Mouse (Mus musculus): ENCODE results near the gene Clip4. TPM values are rescaled to one million over a fixed set of nuclear protein-coding genes. Genes with fewer than 3 reads are reported as not detected.
"Not testable (repeated sequence)": the region's sequence is repeated elsewhere in the genome, so short reads cannot be mapped to it uniquely, and the experiment has no call there.

Clip4 gene
- 4.1 and 4.9 TPM in 2 replicates for polyA plus RNA-seq (2016; fragmentation: Nextera tagmentation; extraction: Ambion mirVana)

DNA sequence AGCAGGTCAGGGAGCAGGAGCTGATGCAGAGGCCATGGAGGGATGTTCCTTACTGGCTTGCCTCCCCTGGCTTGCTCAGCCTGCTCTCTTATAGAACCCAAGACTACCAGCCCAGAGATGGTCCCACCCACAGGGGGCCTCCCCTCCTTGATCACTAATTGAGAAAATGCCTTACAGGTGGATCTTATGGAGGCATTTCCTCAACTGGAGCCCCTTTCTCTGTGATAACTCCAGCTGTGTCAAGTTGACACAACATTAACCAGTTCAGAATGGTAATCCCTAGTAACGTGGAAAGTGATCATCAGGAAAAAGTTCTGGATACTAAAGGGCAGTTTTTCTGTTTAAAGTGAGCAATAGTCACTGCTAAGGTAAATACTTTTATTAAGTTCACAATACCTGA, at the start of gene Clip4:
Gene Clip4 (plus strand): TSS at position 301 of the 400 bp plus-strand sequence.
- WGBS = 82% methylated on average over 1 of the region's 1 CpGs
- not testable (repeated sequence) for H3K4me3 ChIP-seq; H3K27me3 ChIP-seq (ENCODE audit: insufficient read depth, poor library complexity, severe bottlenecking); H3K36me3 ChIP-seq; H3K9me3 ChIP-seq; DNase-seq (ENCODE audit: low spot score)
- Histone ChIP-seq H3K4me1 (replicated peaks) (peaks cover 19% of the 10 kb centered on the region), H3K27ac (peak within 1 kb of the TSS; percentile 79)

DNA sequence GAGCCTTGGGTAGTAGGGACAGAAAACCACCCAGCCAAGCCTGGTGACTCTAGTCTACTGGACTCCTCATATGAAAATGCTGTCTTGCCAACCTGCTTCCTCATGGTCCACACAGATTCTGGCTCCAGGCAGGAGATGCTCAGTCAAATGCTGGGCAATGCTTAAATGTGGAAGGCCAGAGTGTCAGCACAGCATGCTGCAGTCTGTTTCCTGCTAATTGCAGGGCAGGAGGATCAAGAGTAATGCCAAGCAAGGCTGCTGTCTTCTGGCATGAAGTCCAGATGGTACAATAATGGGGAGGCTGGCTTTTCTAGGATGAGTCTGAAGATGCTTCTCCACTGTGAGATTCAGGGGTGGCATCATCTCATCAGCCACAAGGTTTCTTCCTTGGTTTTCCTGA, 47.8 kb upstream of the Clip4 start:
- Histone ChIP-seq H3K9me3 (no peaks in the 10 kb centered on the region), H3K4me3 (no peak overlapping the region), H3K4me1 (replicated peaks) (no peaks in the 10 kb centered on the region; the same call in 1 of the 2 replicates), H3K27ac (no peak overlapping the region), H3K27me3 (ENCODE audit: insufficient read depth, poor library complexity, severe bottlenecking) (no peaks in the 10 kb centered on the region), H3K36me3 (no peaks in the 10 kb centered on the region)
- no peak for DNase-seq (ENCODE audit: low spot score)

DNA sequence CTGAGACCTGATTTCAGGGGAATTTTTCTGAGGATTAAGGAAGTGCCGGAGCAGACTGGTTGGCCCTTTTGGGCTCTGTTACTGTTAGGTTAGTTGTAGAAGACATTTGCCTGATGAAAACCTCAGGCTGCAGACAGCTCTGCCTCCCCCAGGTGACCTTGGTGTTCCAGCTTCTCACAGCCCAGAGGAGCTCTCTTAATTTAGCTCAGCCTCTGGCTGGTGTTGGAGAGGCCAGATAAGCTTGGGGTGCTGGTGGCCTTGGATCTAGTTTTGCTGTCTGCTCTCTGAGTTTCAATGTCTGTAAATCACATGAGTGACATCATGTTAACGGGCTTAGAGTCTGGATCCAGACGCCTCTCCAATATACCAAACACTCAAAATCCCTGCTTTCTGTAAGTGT, 47.3 kb upstream of the Clip4 start:
- no peaks in the 10 kb centered on the region; the same call in 1 of the 2 replicates for H3K4me1 ChIP-seq (replicated peaks)
- H3K4me3 ChIP-seq = no peak overlapping the region
- H3K27me3 ChIP-seq (ENCODE audit: insufficient read depth, poor library complexity, severe bottlenecking) = no peaks in the 10 kb centered on the region
- DNase-seq (ENCODE audit: low spot score) = no peak
- no peaks in the 10 kb centered on the region for H3K9me3 ChIP-seq
- no peaks in the 10 kb centered on the region for H3K36me3 ChIP-seq
- WGBS = 88% methylated on average over 3 of the region's 3 CpGs
- no peak overlapping the region for H3K27ac ChIP-seq

DNA sequence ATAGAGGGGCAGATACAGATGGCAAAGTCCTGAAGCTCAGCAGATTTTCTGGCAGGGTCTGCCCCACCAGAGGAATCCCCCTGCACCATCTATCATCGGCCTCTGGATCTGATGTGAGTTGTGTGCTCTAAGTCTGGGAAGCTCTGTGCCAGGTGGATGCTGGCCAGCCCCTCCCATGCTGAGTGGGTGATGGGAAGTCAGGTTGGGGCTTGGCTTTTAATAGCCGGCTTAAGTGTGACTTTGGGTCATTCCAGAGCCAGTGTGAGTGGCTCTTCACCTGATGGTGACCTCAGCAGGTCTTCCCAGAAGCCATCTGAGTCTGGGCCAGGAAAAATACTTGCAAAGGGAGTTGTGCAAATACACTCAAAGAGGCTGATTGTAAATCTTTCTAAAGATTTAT, 37.6 kb upstream of the Clip4 start:
- 85% methylated on average over 2 of the region's 2 CpGs for WGBS
- Histone ChIP-seq H3K27ac (no peak overlapping the region), H3K36me3 (no peaks in the 10 kb centered on the region)

DNA sequence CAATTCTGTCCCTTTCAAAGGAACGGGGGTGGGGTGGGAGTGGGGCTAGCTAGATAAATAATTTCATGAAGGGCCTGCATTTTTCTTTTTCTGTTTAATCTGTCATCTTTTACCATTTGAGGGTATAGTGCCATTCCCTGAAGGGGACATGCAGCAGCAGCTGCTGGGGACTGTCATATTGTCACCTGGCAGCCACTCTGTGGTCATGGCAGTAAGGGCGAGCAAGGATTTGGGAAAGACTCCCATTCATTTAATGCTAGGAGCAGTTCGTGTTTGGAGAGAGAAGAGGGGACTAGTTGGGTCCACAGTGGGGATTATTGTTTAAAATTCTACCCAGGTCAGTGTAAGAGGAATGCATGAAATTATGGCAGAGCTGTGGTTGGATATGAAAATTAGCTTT, 31.8 kb upstream of the Clip4 start:
- DNase-seq (ENCODE audit: low spot score) = no peak
- 0 out of 2 replicates have a peak, but pooled peaks cover 8% of the 10 kb centered on the region for H3K4me1 ChIP-seq (replicated peaks)
- no peaks in the 10 kb centered on the region for H3K27me3 ChIP-seq (ENCODE audit: insufficient read depth, poor library complexity, severe bottlenecking)
- H3K4me3 ChIP-seq = no peak overlapping the region
- H3K36me3 ChIP-seq = no peaks in the 10 kb centered on the region
- 0 out of 2 replicates have a peak, but pooled peaks cover 6% of the 10 kb centered on the region for H3K9me3 ChIP-seq
- no peak overlapping the region for H3K27ac ChIP-seq
- 77% methylated on average over 3 of the region's 3 CpGs for WGBS

More for the DNA sequence above, 37.6 kb upstream of the Clip4 start:
- no peaks in the 10 kb centered on the region for H3K4me1 ChIP-seq (replicated peaks)
- H3K9me3 ChIP-seq = 0 out of 2 replicates have a peak, but pooled peaks cover 6% of the 10 kb centered on the region
- DNase-seq (ENCODE audit: low spot score) = no peak
- no peak overlapping the region for H3K4me3 ChIP-seq
- H3K27me3 ChIP-seq (ENCODE audit: insufficient read depth, poor library complexity, severe bottlenecking) = no peaks in the 10 kb centered on the region

DNA sequence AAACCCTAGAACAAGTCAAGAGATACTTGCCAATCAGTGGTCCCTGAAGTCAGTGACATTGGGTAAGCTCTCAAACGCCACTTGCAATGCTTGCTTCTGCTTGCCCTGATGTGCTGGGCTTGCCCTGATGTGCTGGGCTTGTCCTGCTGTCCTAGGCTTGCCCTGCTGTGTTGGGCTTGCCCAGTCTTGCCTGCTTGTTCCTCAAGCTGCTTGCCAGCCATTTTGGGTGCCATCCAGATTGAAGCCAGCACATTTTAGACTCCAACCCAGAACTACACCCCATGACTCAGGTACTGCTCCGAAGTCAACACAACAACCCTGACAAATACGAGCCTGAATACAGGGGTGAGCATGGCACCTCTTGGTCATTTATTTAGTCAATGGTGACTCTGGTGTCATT, 26.1 kb upstream of the Clip4 start:
- H3K36me3 ChIP-seq = no peaks in the 10 kb centered on the region
- no peak for DNase-seq (ENCODE audit: low spot score)
- 88% methylated on average over 3 of the region's 3 CpGs for WGBS

DNA sequence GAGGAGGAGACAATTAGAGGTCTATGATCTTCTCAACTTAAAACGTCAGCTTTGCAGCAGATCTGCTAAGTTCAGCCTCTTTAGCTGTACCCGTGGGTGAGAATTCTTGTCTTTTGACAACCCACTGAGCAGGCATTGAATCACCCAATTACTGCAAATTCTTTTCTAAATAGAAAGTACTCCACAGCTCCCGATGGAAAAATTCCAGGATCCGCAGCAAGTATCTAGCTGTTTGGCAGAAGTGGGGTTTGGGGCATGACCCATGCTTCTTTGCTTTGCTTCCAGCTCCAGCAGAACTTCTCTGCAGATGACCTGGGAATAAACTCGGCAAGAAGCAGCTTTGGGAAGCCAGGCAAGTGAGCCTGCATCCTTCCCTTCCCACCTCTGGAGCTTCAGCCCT, 25.3 kb upstream of the Clip4 start:
- no peak overlapping the region for H3K4me3 ChIP-seq
- H3K27me3 ChIP-seq (ENCODE audit: insufficient read depth, poor library complexity, severe bottlenecking) = no peaks in the 10 kb centered on the region
- no peak overlapping the region for H3K27ac ChIP-seq
- 30% methylated on average over 5 of the region's 5 CpGs for WGBS
- no peaks in the 10 kb centered on the region for H3K36me3 ChIP-seq
- peaks cover 22% of the 10 kb centered on the region for H3K4me1 ChIP-seq (replicated peaks)
- H3K9me3 ChIP-seq = no peaks in the 10 kb centered on the region
- DNase-seq (ENCODE audit: low spot score) = no peak

More for the DNA sequence above, 26.1 kb upstream of the Clip4 start:
- H3K27ac ChIP-seq = no peak overlapping the region
- H3K9me3 ChIP-seq = no peaks in the 10 kb centered on the region
- peaks cover 22% of the 10 kb centered on the region for H3K4me1 ChIP-seq (replicated peaks)
- no peaks in the 10 kb centered on the region for H3K27me3 ChIP-seq (ENCODE audit: insufficient read depth, poor library complexity, severe bottlenecking)
- H3K4me3 ChIP-seq = no peak overlapping the region

DNA sequence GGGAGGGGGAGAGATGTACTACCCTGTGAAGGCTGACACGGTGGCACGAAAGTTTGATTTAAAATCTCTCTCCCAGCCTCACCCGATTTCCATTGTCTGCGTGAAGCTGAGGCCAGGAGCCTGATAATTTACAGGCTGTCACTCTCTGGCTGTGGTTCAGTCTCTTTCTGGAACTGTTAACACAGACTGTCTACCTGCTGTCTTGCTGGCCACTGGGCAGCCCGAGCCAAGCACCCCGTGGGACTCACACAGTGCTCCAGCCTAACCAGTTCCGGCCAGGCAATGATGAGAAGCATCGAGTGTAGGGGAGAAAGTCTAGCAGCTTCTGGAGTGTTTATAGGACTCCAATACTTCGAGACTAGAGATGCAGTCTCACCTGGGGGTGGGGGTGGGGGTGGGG, 22.2 kb upstream of the Clip4 start:
- Histone ChIP-seq H3K27me3 (ENCODE audit: insufficient read depth, poor library complexity, severe bottlenecking) (no peaks in the 10 kb centered on the region), H3K4me3 (no peak overlapping the region), H3K9me3 (no peaks in the 10 kb centered on the region), H3K36me3 (no peaks in the 10 kb centered on the region), H3K27ac (no peak overlapping the region), H3K4me1 (replicated peaks) (peaks cover 27% of the 10 kb centered on the region)
- 84% methylated on average over 9 of the region's 9 CpGs for WGBS
- no peak for DNase-seq (ENCODE audit: low spot score)

DNA sequence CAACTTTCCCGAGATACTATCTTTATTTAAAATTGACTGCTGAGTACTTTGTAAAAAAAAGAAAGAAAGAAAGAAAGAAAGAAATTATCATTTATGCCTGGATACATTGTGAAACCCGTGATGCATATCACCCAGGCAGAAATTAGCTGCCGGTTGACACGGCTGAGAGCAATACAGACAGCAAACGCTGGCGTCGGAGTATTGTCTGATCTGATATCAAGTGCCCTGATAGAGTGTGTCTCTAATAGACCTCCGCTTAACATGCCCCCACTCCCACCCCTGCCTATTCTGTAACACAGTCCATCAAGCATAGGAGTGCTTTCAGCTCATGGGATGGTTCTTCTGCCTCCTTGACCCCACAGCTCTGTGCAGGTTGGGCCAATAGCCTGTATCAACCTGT, 20.7 kb upstream of the Clip4 start:
- WGBS = 90% methylated on average over 8 of the region's 8 CpGs
- peaks cover 27% of the 10 kb centered on the region for H3K4me1 ChIP-seq (replicated peaks)
- DNase-seq (ENCODE audit: low spot score) = no peak

DNA sequence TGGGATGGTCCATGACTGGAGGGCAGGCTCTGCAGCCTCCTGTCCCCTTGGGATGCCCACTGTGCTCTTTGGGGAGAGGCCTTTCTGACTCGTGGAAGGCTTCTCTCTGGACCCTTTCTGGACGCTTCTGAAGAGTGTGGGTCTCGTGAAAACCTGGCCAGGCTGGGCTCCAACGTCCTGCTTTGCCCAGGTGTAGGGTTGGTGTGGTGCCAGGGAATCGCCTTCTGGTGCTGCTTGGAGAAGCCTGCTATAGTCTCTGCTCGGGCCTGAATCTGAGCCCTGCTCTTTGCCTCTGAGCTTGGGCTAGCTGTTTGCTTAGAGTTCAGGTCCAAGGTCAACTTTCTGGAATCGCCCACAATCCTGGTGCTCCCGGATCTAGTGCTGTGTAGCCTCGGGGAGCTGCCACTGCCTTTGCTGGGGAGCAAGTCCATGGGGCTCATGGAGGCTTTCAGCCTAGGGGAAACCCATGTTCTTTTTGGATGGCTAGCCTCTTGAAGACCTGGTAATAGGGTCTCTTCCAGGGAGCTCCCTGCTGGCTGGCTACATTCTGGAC, 18.6 kb upstream of the Clip4 start:
- WGBS = 78% methylated on average over 9 of the region's 9 CpGs
- H3K4me1 ChIP-seq (replicated peaks) = peaks cover 15% of the 10 kb centered on the region; the same call in 1 of the 2 replicates
- H3K27me3 ChIP-seq (ENCODE audit: insufficient read depth, poor library complexity, severe bottlenecking) = no peaks in the 10 kb centered on the region
- peak overlapping the region; percentile 23; the same call in 1 of the 2 replicates for H3K27ac ChIP-seq
- no peaks in the 10 kb centered on the region for H3K9me3 ChIP-seq
- H3K36me3 ChIP-seq = no peaks in the 10 kb centered on the region
- no peak for DNase-seq (ENCODE audit: low spot score)
- H3K4me3 ChIP-seq = no peak overlapping the region

More for the DNA sequence above, 20.7 kb upstream of the Clip4 start:
- no peak overlapping the region for H3K4me3 ChIP-seq
- no peak overlapping the region for H3K27ac ChIP-seq
- H3K27me3 ChIP-seq (ENCODE audit: insufficient read depth, poor library complexity, severe bottlenecking) = no peaks in the 10 kb centered on the region
- H3K36me3 ChIP-seq = no peaks in the 10 kb centered on the region
- no peaks in the 10 kb centered on the region for H3K9me3 ChIP-seq

DNA sequence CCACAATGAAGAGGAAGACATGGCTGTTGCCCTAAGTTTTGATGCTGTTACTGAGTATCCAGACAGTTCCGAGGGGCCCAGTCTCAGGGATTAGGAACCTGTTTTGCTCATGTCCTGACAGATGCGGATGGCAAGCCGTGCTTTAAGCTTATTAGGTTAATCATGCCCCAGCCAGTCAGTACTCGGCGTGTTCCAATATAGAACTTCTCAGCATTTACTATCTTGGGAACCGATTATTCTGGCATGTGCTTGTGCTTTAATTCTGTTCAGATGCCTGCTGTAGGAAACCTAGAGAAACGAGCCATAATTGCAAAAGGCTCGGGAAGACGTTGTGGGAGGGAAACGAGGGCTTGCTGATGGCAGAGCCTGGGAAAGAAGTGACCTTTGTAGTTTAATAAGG, 15.4 kb upstream of the Clip4 start, which contains the start of gene Pcare:
Gene Pcare (minus strand): TSS at position 64 of the 400 bp plus-strand sequence.
- WGBS = 85% methylated on average over 10 of the region's 10 CpGs
- no peak for DNase-seq (ENCODE audit: low spot score)
- Histone ChIP-seq H3K27me3 (ENCODE audit: insufficient read depth, poor library complexity, severe bottlenecking) (no peaks in the 10 kb centered on the region), H3K9me3 (no peaks in the 10 kb centered on the region), H3K4me1 (replicated peaks) (0 out of 2 replicates have a peak, but pooled peaks cover 4% of the 10 kb centered on the region), H3K4me3 (no peak within 1 kb of the TSS), H3K27ac (no peak within 1 kb of the TSS; the same call in 1 of the 2 replicates), H3K36me3 (no peaks in the 10 kb centered on the region)

DNA sequence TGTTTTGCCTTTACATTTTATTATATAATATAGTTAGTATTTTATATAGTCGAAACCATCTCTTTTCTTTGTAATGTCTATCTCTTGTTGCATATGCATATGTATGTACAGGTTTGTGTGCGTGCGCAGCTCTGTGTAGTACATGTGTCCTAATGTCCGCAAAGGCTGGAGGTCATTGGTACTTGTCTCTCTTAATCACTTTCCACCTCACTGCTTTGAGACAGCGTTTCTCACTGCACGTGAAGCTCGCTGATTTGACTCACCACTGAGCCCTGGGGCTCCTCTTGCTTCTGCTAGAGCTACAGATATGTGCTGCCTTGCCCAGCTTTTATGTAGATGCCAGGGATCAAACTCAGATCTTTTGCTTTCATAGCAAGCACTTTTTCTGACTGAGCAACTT, 7.7 kb upstream of the Clip4 start:
- Histone ChIP-seq H3K27me3 (ENCODE audit: insufficient read depth, poor library complexity, severe bottlenecking) (no peaks in the 10 kb centered on the region), H3K4me3 (no peak overlapping the region), H3K9me3 (no peaks in the 10 kb centered on the region), H3K27ac (no peak overlapping the region), H3K36me3 (no peaks in the 10 kb centered on the region), H3K4me1 (replicated peaks) (no peaks in the 10 kb centered on the region)
- no peak for DNase-seq (ENCODE audit: low spot score)
- WGBS = 78% methylated on average over 7 of the region's 7 CpGs

DNA sequence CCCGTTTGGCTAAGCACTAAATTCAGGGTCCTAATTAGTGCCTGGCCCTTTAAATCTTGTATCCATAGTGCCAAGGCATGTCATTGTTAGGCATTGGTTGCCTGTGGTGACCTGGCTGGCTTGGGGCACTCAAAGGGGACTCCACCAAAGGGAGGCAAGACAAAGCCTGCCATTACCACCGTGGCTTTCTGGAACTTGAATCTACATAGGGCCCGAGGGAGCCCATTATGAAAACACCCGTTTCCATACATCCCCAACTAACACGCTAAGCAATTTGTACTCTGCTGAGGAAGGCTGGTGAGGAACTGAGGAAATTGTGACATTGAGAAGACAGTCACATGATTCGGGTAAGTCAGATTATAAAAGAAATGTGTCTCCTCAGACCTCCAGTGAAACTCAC, 1.3 kb downstream of the Clip4 start:
- Histone ChIP-seq H3K4me3 (0 out of 2 replicates have a peak overlapping the region, but pooled peaks have one; percentile 7), H3K36me3 (no peaks in the 10 kb centered on the region), H3K27ac (peak overlapping the region; percentile 79), H3K4me1 (replicated peaks) (peaks cover 19% of the 10 kb centered on the region), H3K9me3 (no peaks in the 10 kb centered on the region), H3K27me3 (ENCODE audit: insufficient read depth, poor library complexity, severe bottlenecking) (no peaks in the 10 kb centered on the region; the same call in 1 of the 2 replicates)
- WGBS = 16% methylated on average over 6 of the region's 6 CpGs
- peak; percentile 62 for DNase-seq (ENCODE audit: low spot score)
